23 mouse cellular contexts compared by ENCODE assay signal in genomic region chr16:87069294-87069693, GRCm38 (mm10).
A peak's percentile ranks its signal among the peaks of the same experiment; 100 is the strongest.
DNase-seq lines count a peak whose midpoint lies in the region; ATAC-seq lines count a peak whose summit lies in the region.
"Had no signal": no experiment of that assay in that cellular context is flagged by ENCODE, and none has a peak within 500 bp of the region (broad histone marks: within the 10 kb centered on the region; RNA-seq: fewer than 3 reads in every experiment).

No protein-coding gene starts in this region.

- WGBS in neural tube, embryonic 15.5 days = 67% methylated on average over 2 of the region's 2 CpGs
- WGBS in hindbrain, embryonic 13.5 days = 70% methylated on average over 2 of the region's 2 CpGs

- no peaks in the 10 kb centered on the region for H3K9me3 ChIP-seq in neural tube, embryonic 15.5 days (replicated peaks)
- H3K9me3 ChIP-seq in hindbrain, embryonic 13.5 days = no peaks in the 10 kb centered on the region
- H3K9me3 ChIP-seq: forebrain, embryonic 13.5 days; heart, embryonic 10.5 days; intestine, embryonic 15.5 days; liver, embryonic 15.5 days; lung, embryonic 15.5 days; megakaryocyte, embryonic 14.5 days; neural tube, embryonic 13.5 days had no signal

- H3K4me3 ChIP-seq in neural tube, embryonic 15.5 days (replicated peaks) = no peak overlapping the region
- H3K4me3 ChIP-seq in hindbrain, embryonic 13.5 days = no peak overlapping the region
- H3K4me3 ChIP-seq: forebrain, embryonic 13.5 days; heart, embryonic 10.5 days; intestine, embryonic 15.5 days; left cerebral cortex, adult 2 months; liver, embryonic 15.5 days; lung, embryonic 15.5 days; megakaryocyte, embryonic 14.5 days; neural tube, embryonic 13.5 days had no signal

- no peak overlapping the region for H3K27ac ChIP-seq in neural tube, embryonic 15.5 days (replicated peaks)
- no peak overlapping the region for H3K27ac ChIP-seq in hindbrain, embryonic 13.5 days
- H3K27ac ChIP-seq: forebrain, embryonic 13.5 days; heart, embryonic 10.5 days; intestine, embryonic 15.5 days; left cerebral cortex, adult 2 months; liver, embryonic 15.5 days; lung, embryonic 15.5 days; neural tube, embryonic 13.5 days had no signal

- no peak overlapping the region for H3K4me2 ChIP-seq in neural tube, embryonic 15.5 days
- no peak overlapping the region for H3K4me2 ChIP-seq in hindbrain, embryonic 13.5 days
- H3K4me2 ChIP-seq: forebrain, embryonic 13.5 days; intestine, embryonic 15.5 days; liver, embryonic 15.5 days; lung, embryonic 15.5 days; neural tube, embryonic 13.5 days had no signal

- no peaks in the 10 kb centered on the region for H3K27me3 ChIP-seq in neural tube, embryonic 15.5 days (replicated peaks)
- H3K27me3 ChIP-seq in hindbrain, embryonic 13.5 days = no peaks in the 10 kb centered on the region
- H3K27me3 ChIP-seq: forebrain, embryonic 13.5 days; intestine, embryonic 15.5 days; liver, embryonic 15.5 days; lung, embryonic 15.5 days; megakaryocyte, embryonic 14.5 days; neural tube, embryonic 13.5 days had no signal

- H3K4me1 ChIP-seq in neural tube, embryonic 15.5 days = no peaks in the 10 kb centered on the region
- H3K4me1 ChIP-seq in hindbrain, embryonic 13.5 days (replicated peaks) = no peaks in the 10 kb centered on the region
- H3K4me1 ChIP-seq: forebrain, embryonic 13.5 days; heart, embryonic 10.5 days; intestine, embryonic 15.5 days; liver, embryonic 15.5 days; lung, embryonic 15.5 days; megakaryocyte, embryonic 14.5 days; neural tube, embryonic 13.5 days had no signal

- H3K9ac ChIP-seq in neural tube, embryonic 15.5 days (replicated peaks) = no peak overlapping the region
- H3K9ac ChIP-seq in hindbrain, embryonic 13.5 days = no peak overlapping the region
- H3K9ac ChIP-seq: forebrain, embryonic 13.5 days; intestine, embryonic 15.5 days; liver, embryonic 15.5 days; lung, embryonic 15.5 days; neural tube, embryonic 13.5 days had no signal

- no peaks in the 10 kb centered on the region for H3K36me3 ChIP-seq in neural tube, embryonic 15.5 days
- H3K36me3 ChIP-seq in hindbrain, embryonic 13.5 days = no peaks in the 10 kb centered on the region
- H3K36me3 ChIP-seq: heart, embryonic 10.5 days; intestine, embryonic 15.5 days; liver, embryonic 15.5 days; lung, embryonic 15.5 days; neural tube, embryonic 13.5 days had no signal

- peak; percentile 22 for DNase-seq in neural tube, embryonic 10.5 days (ENCODE audit: extremely low spot score, low spot score)
- peak; percentile 30 for DNase-seq in embryo, embryonic 11.5 days (ENCODE audit: low read depth, low spot score)
- DNase-seq in gastrocnemius, postnatal 25 days = peak; percentile 53
- no peak for DNase-seq in thymus, postnatal 10 days (ENCODE audit: low spot score in 2 of 2)
- no peak for DNase-seq in cerebellum, adult 11-12 months
- DNase-seq: adrenal gland, postnatal 25 days; cerebellum, adult 9-11 months; heart, postnatal 4 days; layer of hippocampus, adult 9-11 months; liver; lung, postnatal 36 days; midbrain, embryonic 14.5 days had no signal

- ATAC-seq in neural tube, embryonic 15.5 days (ENCODE audit: low FRiP score) = no peak
- ATAC-seq in hindbrain, embryonic 13.5 days (ENCODE audit: low FRiP score) = no peak
- ATAC-seq: forebrain, embryonic 13.5 days; hindbrain, embryonic 16.5 days; intestine, embryonic 15.5 days had no signal

Comparison
In these comparisons a context has a peak if more than half of its experiments do, and no peak if none do; other contexts are left out.
1. DNase-seq: peak in neural tube, embryonic 10.5 days (single experiment), embryo, embryonic 11.5 days (single experiment) and gastrocnemius, postnatal 25 days (single experiment); none in thymus, postnatal 10 days (0 of 2) and cerebellum, adult 11-12 months (single experiment).